Mouse (Mus musculus): ENCODE measurements around the gene Arsb.
"Not testable (repeated sequence)": the region's sequence is repeated elsewhere in the genome, so short reads cannot be mapped to it uniquely, and the experiment has no call there.

Gene Arsb

DNA sequence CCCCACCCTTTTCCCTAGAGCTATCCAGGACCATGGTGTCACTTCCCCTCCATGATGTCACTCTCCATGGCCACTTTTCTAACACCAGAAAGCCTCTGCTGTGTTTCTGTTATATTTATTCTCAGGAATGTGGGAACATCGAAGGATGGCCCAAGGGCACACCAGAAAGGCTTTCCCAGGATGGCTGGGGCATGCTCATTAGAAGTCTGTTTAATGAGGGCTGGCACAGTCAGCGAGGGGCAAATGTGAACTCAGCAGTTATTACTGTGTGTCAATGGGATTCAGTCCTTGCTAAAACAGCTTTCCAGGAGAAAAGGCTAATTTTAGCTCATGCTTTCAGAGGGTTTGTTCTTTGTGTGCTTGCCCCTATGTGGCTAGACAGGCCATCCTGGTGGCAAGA lies 213.1 kb downstream of the Arsb start:
- DNase-seq (ENCODE audit: low spot score): no peak

DNA sequence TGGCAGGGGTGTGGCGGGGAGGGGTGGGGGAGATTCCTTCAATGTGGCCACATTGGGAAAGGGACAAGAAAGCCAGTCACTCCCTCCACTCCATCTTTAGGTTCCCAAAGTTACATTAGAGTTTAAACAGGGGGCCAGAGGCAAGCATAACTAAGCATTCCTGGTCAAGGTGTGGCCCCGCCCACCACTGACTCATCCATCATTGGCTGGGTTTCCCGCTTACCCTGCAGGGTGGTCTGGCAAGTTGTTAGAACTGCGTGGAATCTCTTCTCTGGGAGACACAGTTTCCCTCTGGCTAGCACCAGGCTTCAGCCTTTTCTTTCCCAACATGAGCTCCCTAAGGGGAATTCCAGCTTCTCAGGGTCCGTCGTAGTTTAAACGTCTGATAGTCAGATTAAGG lies 213.8 kb downstream of the Arsb start:
- peak; percentile 21 for DNase-seq (ENCODE audit: low spot score)

DNA sequence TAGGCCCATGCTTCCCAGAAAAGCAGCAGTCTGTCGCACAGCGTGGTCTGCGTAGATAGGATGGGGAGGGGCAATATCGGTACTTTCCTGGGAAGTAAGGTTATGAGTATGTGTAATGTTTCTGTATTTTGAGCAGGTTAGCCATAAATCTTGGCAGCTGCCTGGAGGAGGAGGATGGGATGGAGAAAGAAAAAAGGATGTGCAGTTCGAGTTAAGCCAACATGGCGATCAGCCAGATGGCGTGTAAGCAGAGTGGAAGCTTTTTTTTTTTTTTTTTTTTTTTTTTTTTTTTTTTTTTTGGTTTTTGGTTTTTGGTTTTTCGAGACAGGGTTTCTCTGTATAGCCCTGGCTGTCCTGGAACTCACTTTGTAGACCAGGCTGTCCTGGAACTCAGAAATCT lies 214.3 kb downstream of the Arsb start:
- not testable (repeated sequence) for DNase-seq (ENCODE audit: low spot score)

DNA sequence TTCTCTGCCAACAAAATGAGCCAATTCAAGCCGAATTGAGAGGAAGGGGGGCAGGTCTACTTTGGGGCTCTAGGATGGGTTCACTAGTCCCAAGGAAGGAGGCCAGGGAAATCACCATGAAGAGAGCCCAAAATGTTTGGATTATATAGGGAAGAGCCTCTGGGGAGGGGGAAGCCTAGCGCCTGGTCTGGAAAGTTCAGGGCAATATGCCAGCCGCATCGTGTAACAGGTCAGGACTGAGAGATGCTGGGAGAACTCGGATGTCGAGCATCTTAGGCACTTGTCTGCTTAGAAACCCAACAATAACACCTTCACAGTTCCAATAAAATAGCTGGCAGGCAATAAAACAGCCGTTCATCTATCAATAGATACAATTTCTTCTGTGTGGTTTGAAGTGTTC lies 216.2 kb downstream of the Arsb start:
- DNase-seq (ENCODE audit: low spot score): no peak

DNA sequence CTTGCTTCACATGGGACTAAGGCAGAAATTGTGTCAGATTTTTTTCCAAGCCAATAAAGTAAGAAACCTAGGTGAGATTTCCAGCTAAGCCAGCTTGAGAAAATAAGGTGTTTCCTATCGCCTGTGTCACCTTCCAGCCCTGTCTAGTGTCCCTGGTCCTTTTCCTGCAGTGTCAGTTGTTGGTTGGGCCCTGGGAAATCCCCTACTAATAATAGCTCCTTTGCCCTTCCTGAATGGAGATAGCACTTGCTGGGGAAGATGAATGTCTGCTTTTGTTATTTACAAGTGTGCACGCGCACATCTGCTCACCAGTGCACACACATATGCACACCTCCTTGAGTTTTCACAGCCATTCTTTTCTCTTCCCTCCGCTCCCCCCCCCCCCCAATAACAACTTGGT lies 217.8 kb downstream of the Arsb start:
- no peak for DNase-seq (ENCODE audit: low spot score)

DNA sequence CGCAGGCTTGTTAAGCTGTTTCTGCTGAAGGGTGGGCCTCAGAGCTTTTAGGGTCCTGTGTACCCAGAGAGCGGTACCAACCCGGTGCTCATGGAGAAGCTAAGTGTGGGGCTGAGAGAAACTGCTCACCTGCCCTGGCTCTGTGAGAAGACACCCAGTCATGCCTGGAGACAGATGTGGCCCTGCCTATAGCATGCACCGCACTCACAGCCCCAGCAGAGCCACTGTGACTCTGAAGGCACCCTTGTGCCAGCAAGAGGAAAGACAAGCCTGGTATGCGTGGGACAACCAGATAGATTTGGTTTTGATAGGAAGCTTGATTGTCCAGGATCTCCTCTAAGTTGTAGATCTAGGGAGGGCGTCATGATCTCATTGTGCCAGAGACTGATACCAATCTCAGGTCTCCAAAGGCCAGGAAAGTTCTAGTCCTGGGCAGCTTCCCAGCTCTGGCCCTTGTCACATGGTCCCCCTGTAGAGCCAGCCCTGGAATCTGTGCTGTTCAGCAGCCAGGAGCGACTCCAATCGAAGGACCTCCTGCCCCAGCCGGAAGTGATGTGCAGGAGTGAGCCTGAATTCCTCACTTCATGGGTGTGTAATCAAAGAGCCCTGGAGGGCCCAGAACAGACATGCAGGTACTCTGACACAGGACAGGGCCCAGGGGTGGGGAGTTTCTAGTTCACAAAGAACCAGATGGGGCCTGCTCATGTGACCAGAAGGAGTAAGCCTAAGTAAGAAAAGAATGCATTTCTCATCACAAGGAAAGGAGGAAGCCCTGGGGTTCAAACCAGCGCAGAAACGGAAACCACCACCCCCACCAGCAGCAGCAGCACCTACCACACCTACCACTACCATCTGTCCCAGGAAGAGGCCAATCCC lies 218.5 kb downstream of the Arsb start:
- no peak for DNase-seq (ENCODE audit: low spot score)

DNA sequence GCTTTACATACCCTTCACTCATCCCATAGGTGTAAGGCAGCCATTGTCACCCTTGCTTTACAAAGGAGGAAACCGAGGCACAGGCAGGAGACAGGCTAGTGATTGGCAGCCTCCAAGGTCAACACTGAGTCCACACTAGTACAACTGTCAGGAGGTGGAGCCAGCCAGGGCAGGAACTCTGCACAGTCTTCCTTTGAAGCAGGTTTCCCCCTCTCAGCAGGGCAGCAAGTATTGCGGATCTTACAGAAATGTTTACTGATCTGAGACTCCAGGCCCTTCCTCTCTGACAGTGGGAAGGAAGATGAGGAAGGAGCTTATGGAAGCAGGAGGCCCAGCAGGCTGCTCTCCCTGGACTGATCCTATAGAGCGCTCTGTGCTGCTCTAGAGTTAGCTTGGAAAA lies 219.4 kb downstream of the Arsb start:
- no peak for DNase-seq (ENCODE audit: low spot score)

DNA sequence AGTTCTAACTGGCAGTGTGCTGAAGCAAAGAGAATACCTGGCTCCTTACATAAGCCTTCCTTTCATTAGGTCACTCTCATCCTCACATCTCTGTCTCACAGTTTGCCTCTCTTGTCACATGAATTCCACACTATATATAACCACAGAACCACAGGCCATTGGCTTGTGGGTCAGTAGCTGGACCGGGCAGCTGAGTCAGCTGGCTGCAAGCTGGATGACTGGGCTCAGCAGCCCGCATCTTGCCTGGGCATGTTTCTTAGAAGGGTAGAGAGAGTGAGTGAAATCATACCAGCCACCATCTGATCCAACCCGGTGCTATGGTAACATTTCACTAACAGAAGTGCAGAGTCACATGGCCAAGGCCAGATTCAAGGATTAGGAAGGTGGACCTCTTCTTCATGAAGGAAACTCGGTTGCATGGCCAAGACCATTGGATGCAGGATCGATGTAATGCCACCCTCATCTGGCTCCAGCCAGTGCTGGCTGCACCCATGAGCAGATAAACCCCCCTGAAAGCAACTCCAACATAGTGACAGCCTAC lies 221.0 kb downstream of the Arsb start:
- DNase-seq (ENCODE audit: low spot score): no peak

Data from urinary bladder, postnatal 25 days (tissue).